Mouse (Mus musculus) CD4-positive naive resting alpha-beta T cell, adult 76 days (primary cell): ENCODE results near the gene Rcc2. TPM values are rescaled to one million over a fixed set of nuclear protein-coding genes. Genes with fewer than 3 reads are reported as not detected.

Experiments used
- total RNA-seq: library from RNA; stranded (reverse); gene quantifications from one replicate; pipeline ENCODE4 v1.2.4, GENCODE M21; 2023

The Rcc2 gene
- total RNA-seq = 149 TPM

DNA sequence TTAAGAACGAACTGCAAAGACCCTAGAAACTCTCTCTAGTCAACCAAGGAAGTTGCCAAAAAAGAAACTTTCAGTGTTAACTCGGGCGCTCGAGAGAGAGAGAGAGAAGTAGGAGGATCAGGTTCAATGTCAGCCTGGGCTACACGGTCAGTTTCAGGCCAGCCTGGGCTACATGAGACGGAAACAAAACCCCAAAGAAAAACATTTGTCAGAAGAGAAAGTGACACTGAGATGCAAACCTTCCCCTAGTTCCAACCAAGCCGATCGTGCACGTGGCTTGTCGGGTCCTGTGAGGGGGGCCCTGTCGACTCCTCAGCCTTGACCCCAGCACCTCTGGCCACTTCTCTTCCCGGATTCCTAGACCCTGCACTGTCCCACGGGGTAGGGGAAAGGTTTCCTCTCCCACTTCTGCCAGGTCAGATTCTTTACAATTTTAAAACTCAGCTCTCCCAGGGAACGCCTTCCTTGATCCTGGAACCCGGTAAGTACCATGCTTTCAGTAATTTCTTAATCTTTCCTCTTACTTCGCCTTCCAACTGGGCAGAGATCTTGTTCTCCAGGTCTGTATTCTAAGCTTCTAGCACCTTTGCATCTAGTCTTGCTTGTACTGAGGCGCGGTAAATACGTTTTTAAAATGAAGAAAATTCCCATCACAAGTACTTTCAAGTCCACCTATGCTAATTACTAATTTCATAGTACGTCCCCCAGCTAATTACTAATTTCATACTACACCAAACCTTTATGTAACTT is at the start of gene Rcc2:
TSS of gene Rcc2 (plus strand) at position 273 of the 750 bp plus-strand sequence.

DNA sequence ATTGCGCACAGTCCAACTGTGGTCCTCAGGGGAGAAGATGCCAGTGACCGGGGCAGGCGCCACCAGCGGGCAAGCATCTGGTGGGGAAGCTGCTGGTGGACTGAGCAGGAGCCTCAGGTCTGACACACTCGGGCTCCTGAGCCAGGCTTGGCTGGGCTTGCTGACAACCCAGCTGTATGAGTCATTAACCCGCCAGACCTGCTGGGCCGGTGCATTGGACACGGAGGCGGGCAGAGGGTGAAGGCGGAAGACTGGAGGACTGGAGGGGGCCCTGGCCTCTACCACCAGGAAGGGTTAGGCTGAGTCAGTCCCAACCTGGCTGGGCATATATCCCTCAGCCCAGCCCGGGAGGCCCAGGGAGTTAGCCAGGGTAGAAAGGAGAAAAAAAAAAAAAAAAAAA is 34.6 kb upstream of the Rcc2 start, which contains the start of gene Arhgef10l:
TSS of gene Arhgef10l (minus strand) at position 253 of the 400 bp plus-strand sequence.

DNA sequence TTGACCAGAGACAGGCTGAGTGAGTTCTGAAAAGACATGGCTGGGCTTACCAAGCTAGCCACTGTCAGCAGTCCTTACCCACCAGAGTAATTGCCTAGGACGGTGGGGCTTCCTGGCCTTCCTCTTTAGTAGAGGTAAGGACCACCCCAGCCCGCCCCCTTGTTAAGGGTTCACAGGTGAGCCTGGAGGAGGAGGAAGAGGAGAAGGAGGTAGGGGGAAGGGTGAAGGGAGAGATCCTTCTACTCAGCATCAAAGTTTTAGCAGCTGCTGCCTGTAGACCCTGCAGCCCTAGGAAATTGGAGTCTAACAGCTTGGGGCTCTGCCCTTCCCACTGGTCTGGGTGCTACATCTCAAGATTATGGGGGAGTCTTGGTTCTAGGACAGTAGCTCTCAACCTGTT is 42.2 kb downstream of the Rcc2 start, which contains the start of gene Padi6:
TSS of gene Padi6 (minus strand) at position 101 of the 400 bp plus-strand sequence.

Other genes starting within 250 kb of the Rcc2 start
- 0.29 TPM for gene Arhgef10l, start 34.5 kb upstream of the Rcc2 start, total RNA-seq
- not detected for gene Padi6, start 42.1 kb downstream of the Rcc2 start, total RNA-seq
- 0.82 TPM for gene Padi4, start 73.7 kb downstream of the Rcc2 start, total RNA-seq
- gene Padi3, start 110.1 kb downstream of the Rcc2 start, total RNA-seq = 2.2 TPM
- 1.2 TPM for gene Padi1, start 145.2 kb downstream of the Rcc2 start, total RNA-seq
- 22.4 TPM for gene Padi2, start 205.8 kb downstream of the Rcc2 start, total RNA-seq